Mouse (Mus musculus) forebrain, embryonic 12.5 days (tissue): Measurements from ENCODE around the gene Ctsll3. TPM values are rescaled to one million over a fixed set of nuclear protein-coding genes. Genes with fewer than 3 reads are reported as not detected.

Experiments
- polyA plus RNA-seq: library from polyadenylated mRNA; unstranded; fragments of >200 nt; fragmentation: Nextera tagmentation; extraction: Ambion mirVana; gene quantifications from 2 replicates; pipeline ENCODE4 v1.2.1, GENCODE M21; 2016

Ctsll3 gene
- polyA plus RNA-seq, 1 experiment from 2014 or later, result not detected

Other genes with a start within 250 kb of the Ctsll3 start
- gene Dapk1, start 200.9 kb downstream of the Ctsll3 start, polyA plus RNA-seq, result 39.8 and 43.3 TPM in 2 replicates
- not detected in 2 replicates for gene BC051665, start 16.5 kb downstream of the Ctsll3 start, polyA plus RNA-seq
- 0.14 TPM in 1 of 2 replicates, not detected in the other for gene 4930486L24Rik, start 61.6 kb upstream of the Ctsll3 start, polyA plus RNA-seq
- gene Gm49392, start 94.0 kb upstream of the Ctsll3 start, polyA plus RNA-seq, result not detected in 2 replicates
- gene Ctla2b, start 94.6 kb upstream of the Ctsll3 start, polyA plus RNA-seq, result 1.2 and 1.3 TPM in 2 replicates
- gene Tpbpb, start 102.0 kb upstream of the Ctsll3 start, polyA plus RNA-seq, result not detected in 2 replicates
- gene Gm49393, start 132.7 kb upstream of the Ctsll3 start, polyA plus RNA-seq, result not detected in 2 replicates
- 0.96 and 1.1 TPM in 2 replicates for gene Gm49391, start 133.7 kb upstream of the Ctsll3 start, polyA plus RNA-seq
- 8.2 and 11.0 TPM in 2 replicates for gene Ctla2a, start 133.8 kb upstream of the Ctsll3 start, polyA plus RNA-seq
- gene Tpbpa, start 139.1 kb upstream of the Ctsll3 start, polyA plus RNA-seq, result not detected in 2 replicates
- not detected in 2 replicates for gene Ctsj, start 203.1 kb upstream of the Ctsll3 start, polyA plus RNA-seq
- not detected in 2 replicates for gene Ctsq, start 237.8 kb upstream of the Ctsll3 start, polyA plus RNA-seq